Mouse (Mus musculus) olfactory bulb, adult 2 months (tissue): ENCODE results near the gene Entpd1.

ENCODE experiments used
- CTCF ChIP-seq: fragments of 200-500 bp; IDR thresholded peaks from 2 replicates; pipeline ENCODE4 v1.5.1; 2012; ENCODE audit warnings: low read depth, mild to moderate bottlenecking, low read length, moderate library complexity; ENCODE audit not compliant: insufficient read depth
- POLR2A ChIP-seq: fragments of 200-500 bp; IDR thresholded peaks from 2 replicates; pipeline ENCODE4 v1.6.1; 2012; ENCODE audit warnings: mild to moderate bottlenecking, low read depth, low read length, moderate library complexity; ENCODE audit not compliant: insufficient read depth

DNA sequence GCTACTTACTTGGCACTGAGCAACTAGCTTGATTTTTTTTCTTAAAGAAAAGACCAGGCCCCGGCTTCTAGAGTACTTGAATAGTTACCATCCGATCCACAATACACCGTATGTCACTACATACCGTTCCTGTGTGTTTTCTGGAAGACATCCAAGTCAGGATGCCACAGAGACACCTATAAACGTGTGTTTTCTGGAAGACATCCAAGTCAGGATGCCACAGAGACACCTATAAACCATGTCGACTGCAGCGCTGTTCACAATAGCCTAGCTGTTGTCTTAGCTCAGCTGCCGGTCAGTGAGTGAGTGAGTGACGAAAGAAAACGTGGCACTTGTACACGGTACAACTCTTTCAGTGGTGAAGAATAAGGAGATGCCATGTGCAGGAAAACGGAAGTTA is 13.8 kb downstream of the Entpd1 start:
- TF ChIP-seq CTCF: no peak
- no peak for TF ChIP-seq POLR2A
